Mouse (Mus musculus): ENCODE measurements around the gene Yes1.
"Not testable (repeated sequence)": the region's sequence is repeated elsewhere in the genome, so short reads cannot be mapped to it uniquely, and the experiment has no call there.

Gene Yes1

GRCm38 (mm10) chr5:32610801-32611340, at the start of gene Yes1:
Gene Yes1 (plus strand): TSS chr5:32611171.
- peak; percentile 29 to 58 for DNase-seq (ENCODE audit: low spot score in 2 of 2)

GRCm38 (mm10) chr5:32564697-32565096, 46.3 kb upstream of the Yes1 start:
- DNase-seq (ENCODE audit: low spot score in 2 of 2) = no peak

- no peak for DNase-seq (ENCODE audit: low spot score in 2 of 2)
Observed at GRCm38 (mm10) chr5:32571802-32572201, 39.2 kb upstream of the Yes1 start.

GRCm38 (mm10) chr5:32588136-32588535, 22.8 kb upstream of the Yes1 start:
- DNase-seq (ENCODE audit: low spot score in 2 of 2) = peak; percentile 14 to 64

- DNase-seq (ENCODE audit: low spot score in 2 of 2) = no peak
Observed at GRCm38 (mm10) chr5:32593793-32594192, 17.2 kb upstream of the Yes1 start.

- no peak for DNase-seq (ENCODE audit: low spot score in 2 of 2)
Observed at GRCm38 (mm10) chr5:32594358-32594757, 16.6 kb upstream of the Yes1 start.

- DNase-seq (ENCODE audit: low spot score in 2 of 2) = no peak
Observed at GRCm38 (mm10) chr5:32605911-32606310, 5.1 kb upstream of the Yes1 start.

GRCm38 (mm10) chr5:32607776-32608355, 3.1 kb upstream of the Yes1 start:
- no peak for DNase-seq (ENCODE audit: low spot score in 2 of 2)

GRCm38 (mm10) chr5:32608516-32608915, 2.5 kb upstream of the Yes1 start:
- DNase-seq (ENCODE audit: low spot score in 2 of 2) = no peak

GRCm38 (mm10) chr5:32610064-32610800, 739 bp upstream of the Yes1 start:
- peak in 1 of 2 experiments; percentile 31 for DNase-seq (ENCODE audit: low spot score in 2 of 2)

GRCm38 (mm10) chr5:32611341-32611961, 480 bp downstream of the Yes1 start:
- peak; percentile 22 to 33 for DNase-seq (ENCODE audit: low spot score in 2 of 2)

GRCm38 (mm10) chr5:32614291-32614690, 3.3 kb downstream of the Yes1 start:
- DNase-seq (ENCODE audit: low spot score in 2 of 2) = no peak

- peak; percentile 44 to 64 for DNase-seq (ENCODE audit: low spot score in 2 of 2)
Observed at GRCm38 (mm10) chr5:32614691-32615090, 3.7 kb downstream of the Yes1 start.

GRCm38 (mm10) chr5:32616489-32616888, 5.5 kb downstream of the Yes1 start:
- not testable (repeated sequence) for DNase-seq (ENCODE audit: low spot score in 2 of 2)

- no peak for DNase-seq (ENCODE audit: low spot score in 2 of 2)
Observed at GRCm38 (mm10) chr5:32617851-32618250, 6.9 kb downstream of the Yes1 start.

GRCm38 (mm10) chr5:32623649-32624048, 12.7 kb downstream of the Yes1 start:
- DNase-seq (ENCODE audit: low spot score in 2 of 2) = no peak

- no peak for DNase-seq (ENCODE audit: low spot score in 2 of 2)
Observed at GRCm38 (mm10) chr5:32624777-32625176, 13.8 kb downstream of the Yes1 start.

- DNase-seq (ENCODE audit: low spot score in 2 of 2) = no peak
Observed at GRCm38 (mm10) chr5:32633185-32633584, 22.2 kb downstream of the Yes1 start.

GRCm38 (mm10) chr5:32657386-32657785, 46.4 kb downstream of the Yes1 start:
- no peak for DNase-seq (ENCODE audit: low spot score in 2 of 2)

GRCm38 (mm10) chr5:32682475-32682874, 71.5 kb downstream of the Yes1 start:
- DNase-seq (ENCODE audit: low spot score in 2 of 2) = no peak

GRCm38 (mm10) chr5:32693411-32693810, 82.4 kb downstream of the Yes1 start:
- no peak for DNase-seq (ENCODE audit: low spot score in 2 of 2)

GRCm38 (mm10) chr5:32697208-32697867, 86.4 kb downstream of the Yes1 start:
- no peak for DNase-seq (ENCODE audit: low spot score in 2 of 2)
